Mouse (Mus musculus) stomach, postnatal 0 days (tissue): ENCODE measurements around the gene Aqp9. TPM values are rescaled to one million over a fixed set of nuclear protein-coding genes. Genes with fewer than 3 reads are reported as not detected.

Experiments used
- ATAC-seq: fragments of 200-750 bp; cut with Nextera tagmentation; 2 replicates; pipeline ENCODE4 v1.8.0; 2017; ENCODE audit not compliant: low FRiP score, low TSS enrichment
- DNase-seq: peaks from one replicate; pipeline ENCODE4 v3.0.0-alpha.2; 2016; ENCODE audit warnings: low spot score
- H3K27ac ChIP-seq: fragments of 300-500 bp; sonication (generic); replicated peaks from 2 replicates; pipeline ENCODE4 v1.5.1; 2014; ENCODE audit warnings: mild to moderate bottlenecking, control low read depth
- H3K27me3 ChIP-seq: fragments of 300-500 bp; sonication (generic); 2 replicates; pipeline ENCODE4 v1.6.1; 2014; ENCODE audit warnings: low read length; ENCODE audit not compliant: control insufficient read depth, insufficient read depth
- H3K36me3 ChIP-seq: fragments of 300-500 bp; sonication (generic); 2 replicates; pipeline ENCODE4 v1.6.1; 2014; ENCODE audit warnings: low read length, mixed read lengths; ENCODE audit not compliant: control insufficient read depth, insufficient read depth
- H3K4me1 ChIP-seq: fragments of 300-500 bp; sonication (generic); replicated peaks from 2 replicates; pipeline ENCODE4 v1.6.1; 2014; ENCODE audit warnings: antibody characterized with exemption; ENCODE audit not compliant: control insufficient read depth, insufficient read depth
- H3K4me2 ChIP-seq: fragments of 300-500 bp; sonication (generic); replicated peaks from 2 replicates; pipeline ENCODE4 v1.6.1; 2014; ENCODE audit warnings: low read depth, mild to moderate bottlenecking, control low read depth, moderate library complexity
- H3K4me3 ChIP-seq: fragments of 300-500 bp; sonication (generic); 2 replicates; pipeline ENCODE4 v1.5.1; 2014; ENCODE audit warnings: low read depth, low read length, control low read depth
- H3K9ac ChIP-seq: fragments of 300-500 bp; sonication (generic); 2 replicates; pipeline ENCODE4 v1.6.1; 2014; ENCODE audit warnings: mild to moderate bottlenecking, low read length, control low read depth, mixed read lengths
- H3K9me3 ChIP-seq: fragments of 300-500 bp; sonication (generic); 2 replicates; pipeline ENCODE4 v1.6.1; 2016; ENCODE audit warnings: low read length; ENCODE audit not compliant: control insufficient read depth
- CTCF ChIP-seq: IDR thresholded peaks from 2 replicates; pipeline ENCODE4 v1.5.1; 2016; ENCODE audit warnings: antibody characterized with exemption, low read depth, mild to moderate bottlenecking, moderate library complexity
- EP300 ChIP-seq: optimal IDR thresholded peaks from 2 replicates; pipeline ENCODE3; 2016; ENCODE audit warnings: antibody characterized with exemption
- WGBS: fragments of 180-500 bp; shearing (Covaris S2); extraction: QIAGEN DNeasy Blood & Tissue Kit; methylation state at CpG from one replicate; pipeline ENCODE4 v1.1.7; 2014; 5-methylcytosine and 5-hydroxymethylcytosine counted together
- polyA plus RNA-seq: library from polyadenylated mRNA; unstranded; fragments of >200 nt; fragmentation: Nextera tagmentation; extraction: Ambion mirVana; gene quantifications from 2 replicates; pipeline ENCODE4 v1.2.1, GENCODE M21; 2015

Aqp9 gene
- polyA plus RNA-seq, 1 experiment from 2014 or later = 2.1 TPM

DNA sequence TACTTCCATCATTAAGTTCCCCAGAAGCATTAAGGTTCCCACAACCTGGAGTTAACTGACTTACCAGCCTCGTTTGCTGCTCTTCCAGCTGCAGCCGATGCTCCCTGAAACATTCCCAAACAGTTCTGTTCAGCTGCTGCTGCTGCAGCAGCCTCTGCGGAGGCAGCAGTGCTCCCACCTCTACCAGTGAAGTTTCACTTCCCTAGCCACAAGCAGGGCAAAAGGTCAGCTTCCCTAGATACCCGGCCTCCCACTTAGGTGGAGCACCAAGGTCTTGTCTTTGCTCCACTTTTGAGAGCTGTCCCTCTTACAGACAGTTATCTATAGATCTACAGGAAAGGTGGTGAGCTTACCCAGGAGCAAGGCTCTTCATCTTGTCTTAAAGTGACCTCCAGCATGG is 45.2 kb upstream of the Aqp9 start:
- no peak overlapping the region for H3K27ac ChIP-seq
- no peaks in the 10 kb centered on the region; the same call in 1 of the 2 replicates for H3K27me3 ChIP-seq

DNA sequence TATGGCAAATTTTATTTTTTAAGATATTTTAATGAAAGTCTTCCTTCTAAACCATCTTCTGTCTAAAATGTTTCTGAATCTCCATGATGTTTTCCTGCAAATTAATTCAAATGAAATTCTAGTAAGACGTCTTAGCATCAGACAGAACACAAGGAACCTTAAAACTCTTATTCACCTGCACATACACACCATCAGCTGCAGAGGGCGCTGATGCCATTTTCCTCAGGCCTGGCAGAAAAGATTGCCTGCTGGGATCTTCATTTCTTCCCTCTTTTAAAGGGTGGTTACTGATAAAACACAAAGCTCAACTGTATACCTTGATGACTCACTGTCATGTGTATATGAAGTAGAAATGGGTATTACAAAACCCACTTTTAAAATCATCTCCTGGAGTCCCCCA is 42.4 kb upstream of the Aqp9 start:
- Histone ChIP-seq H3K4me2 (no peak overlapping the region), H3K4me3 (no peak overlapping the region), H3K9me3 (no peaks in the 10 kb centered on the region), H3K36me3 (no peaks in the 10 kb centered on the region), H3K9ac (no peak overlapping the region), H3K27me3 (no peaks in the 10 kb centered on the region; the same call in 1 of the 2 replicates), H3K4me1 (no peaks in the 10 kb centered on the region), H3K27ac (no peak overlapping the region)
- peak; percentile 60 for DNase-seq
- ATAC-seq = no peak
- WGBS = 11% methylated on average over 2 of the region's 2 CpGs
- TF ChIP-seq CTCF = peak; percentile 91
- TF ChIP-seq EP300 = no peak

More for the DNA sequence above, 45.2 kb upstream of the Aqp9 start:
- ATAC-seq = no peak
- no peaks in the 10 kb centered on the region for H3K9me3 ChIP-seq
- no peak overlapping the region for H3K9ac ChIP-seq
- 40% methylated on average over 4 of the region's 4 CpGs for WGBS
- no peak overlapping the region for H3K4me3 ChIP-seq
- H3K36me3 ChIP-seq = no peaks in the 10 kb centered on the region
- DNase-seq = no peak
- no peaks in the 10 kb centered on the region for H3K4me1 ChIP-seq
- no peak overlapping the region for H3K4me2 ChIP-seq
- TF ChIP-seq CTCF (no peak), EP300 (no peak)

DNA sequence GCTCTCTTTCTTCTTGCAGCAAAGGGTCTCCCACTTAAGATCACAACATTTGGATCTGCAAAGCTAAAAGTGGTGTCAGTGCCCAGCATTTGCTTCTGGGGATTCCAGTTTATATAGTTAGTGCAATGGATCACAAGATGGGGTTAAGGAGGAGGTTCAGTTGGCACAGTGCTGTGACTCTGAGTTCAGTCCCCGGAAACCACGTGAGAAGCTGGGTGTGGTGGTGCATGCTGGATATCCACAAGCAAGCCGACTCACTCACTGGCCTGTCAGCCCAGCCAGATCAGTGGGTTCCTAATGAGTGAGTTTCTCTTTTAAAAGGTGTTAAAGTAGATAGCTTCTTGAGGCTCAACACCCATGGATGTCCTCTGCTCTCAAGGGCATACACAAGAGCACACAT is 40.8 kb upstream of the Aqp9 start:
- DNase-seq (no peak), ATAC-seq (no peak)
- Histone ChIP-seq H3K4me3 (no peak overlapping the region), H3K9me3 (no peaks in the 10 kb centered on the region), H3K36me3 (no peaks in the 10 kb centered on the region), H3K27ac (no peak overlapping the region), H3K9ac (no peak overlapping the region), H3K4me2 (no peak overlapping the region), H3K27me3 (no peaks in the 10 kb centered on the region; the same call in 1 of the 2 replicates), H3K4me1 (no peaks in the 10 kb centered on the region)
- 44% methylated on average over 3 of the region's 3 CpGs for WGBS
- no peak for TF ChIP-seq EP300
- TF ChIP-seq CTCF = no peak

DNA sequence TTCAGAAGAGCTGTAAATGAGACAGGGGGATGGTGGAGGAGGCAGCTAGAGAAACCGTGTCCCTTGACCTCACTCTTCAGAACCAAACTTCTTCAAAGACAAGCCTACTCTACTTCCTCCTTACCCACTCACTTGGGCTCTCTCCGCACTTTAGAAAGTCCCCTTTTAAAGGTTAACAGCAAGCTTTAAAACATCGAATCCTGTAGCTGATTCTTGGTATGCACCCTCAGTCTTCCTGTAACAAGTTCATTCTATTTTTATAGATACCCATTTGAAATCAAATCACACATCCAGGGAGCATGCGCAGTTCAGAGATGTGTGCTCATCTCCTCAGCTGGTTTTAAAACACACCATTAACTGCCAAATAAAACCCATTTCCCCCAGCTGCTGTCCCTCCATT is 33.8 kb upstream of the Aqp9 start:
- no peaks in the 10 kb centered on the region for H3K9me3 ChIP-seq

DNA sequence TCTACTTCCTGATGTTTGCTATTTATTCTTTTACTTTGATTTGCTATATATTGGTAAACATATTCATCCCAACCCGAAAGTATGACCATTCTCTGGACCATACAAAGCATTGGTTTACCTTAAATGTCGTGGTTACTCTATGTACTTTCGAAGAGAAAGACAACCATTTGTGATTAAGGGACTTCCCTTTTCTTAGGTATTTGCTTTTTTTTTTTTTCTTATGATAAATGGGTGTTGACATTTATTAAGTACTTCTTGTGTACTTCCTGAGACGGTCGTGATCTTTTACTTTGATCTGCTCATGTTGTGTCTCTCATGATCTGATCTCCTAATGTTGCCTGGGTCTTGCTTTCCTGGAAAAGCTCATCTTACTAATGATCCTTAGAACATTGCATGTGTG is 30.3 kb upstream of the Aqp9 start:
- H3K27ac ChIP-seq = no peak overlapping the region
- no peak overlapping the region for H3K9ac ChIP-seq
- no peaks in the 10 kb centered on the region for H3K9me3 ChIP-seq
- 62% methylated on average over 5 of the region's 5 CpGs for WGBS
- no peak for ATAC-seq
- no peak overlapping the region for H3K4me3 ChIP-seq
- H3K27me3 ChIP-seq = no peaks in the 10 kb centered on the region
- no peak overlapping the region for H3K4me2 ChIP-seq
- no peak for DNase-seq
- H3K4me1 ChIP-seq = no peaks in the 10 kb centered on the region
- TF ChIP-seq EP300 (no peak), CTCF (no peak)
- no peaks in the 10 kb centered on the region for H3K36me3 ChIP-seq

More for the DNA sequence above, 33.8 kb upstream of the Aqp9 start:
- ATAC-seq = no peak
- no peaks in the 10 kb centered on the region for H3K36me3 ChIP-seq
- H3K4me3 ChIP-seq = no peak overlapping the region
- H3K4me2 ChIP-seq = no peak overlapping the region
- 67% methylated on average over 4 of the region's 4 CpGs for WGBS
- H3K4me1 ChIP-seq = no peaks in the 10 kb centered on the region
- H3K9ac ChIP-seq = no peak overlapping the region
- TF ChIP-seq CTCF (no peak), EP300 (no peak)
- no peaks in the 10 kb centered on the region for H3K27me3 ChIP-seq
- no peak overlapping the region for H3K27ac ChIP-seq
- DNase-seq = no peak

DNA sequence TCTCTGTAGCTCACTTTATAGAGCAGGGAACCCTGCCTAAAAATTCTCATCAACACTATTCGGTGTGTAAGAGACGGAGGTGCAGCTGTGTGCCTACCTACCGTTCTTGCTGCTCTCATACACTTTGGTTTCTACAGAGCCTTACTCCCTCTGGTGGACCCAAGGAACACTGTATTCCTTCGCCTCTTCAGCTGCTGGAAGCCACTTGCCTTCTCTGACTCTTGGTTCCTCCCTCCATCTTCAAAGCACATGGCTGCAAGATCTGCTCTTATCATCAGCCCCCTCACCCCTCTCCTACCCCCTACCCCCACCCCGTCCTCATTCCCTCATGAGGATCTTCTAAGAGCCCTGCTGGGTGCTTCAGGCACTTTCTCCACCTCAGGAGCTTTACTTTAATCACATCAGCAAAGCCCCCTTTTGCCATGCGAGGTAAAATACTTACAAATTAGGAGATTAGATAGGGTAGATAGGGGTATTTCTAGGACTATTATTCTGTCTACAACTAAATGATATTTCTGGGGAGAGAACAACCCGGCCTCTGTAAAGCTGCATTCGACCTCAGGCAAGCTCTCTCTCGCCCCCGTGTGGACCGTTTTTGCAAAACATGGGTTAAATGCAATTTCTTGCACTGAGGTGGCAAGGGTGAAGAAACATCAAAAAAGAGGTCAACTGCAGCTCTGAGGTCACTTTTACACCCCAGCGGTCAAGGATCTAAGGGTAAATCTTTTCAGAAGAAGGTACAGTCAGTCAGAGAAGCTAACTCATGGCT is 20.3 kb upstream of the Aqp9 start:
- peak overlapping the region; percentile 28 for H3K4me2 ChIP-seq
- no peak overlapping the region for H3K4me3 ChIP-seq
- H3K9me3 ChIP-seq = no peaks in the 10 kb centered on the region
- H3K36me3 ChIP-seq = no peaks in the 10 kb centered on the region
- DNase-seq (peak; percentile 80), ATAC-seq (peak; percentile 85)
- WGBS = 4% methylated on average over 12 of the region's 12 CpGs
- no peaks in the 10 kb centered on the region for H3K27me3 ChIP-seq
- H3K4me1 ChIP-seq = no peaks in the 10 kb centered on the region
- no peak overlapping the region for H3K27ac ChIP-seq
- TF ChIP-seq EP300 (no peak), CTCF (peak; percentile 89)
- no peak overlapping the region for H3K9ac ChIP-seq
